Mouse (Mus musculus) thymus, adult 2 months (tissue): ENCODE data around the gene Pdss2. TPM values are rescaled to one million over a fixed set of nuclear protein-coding genes. Genes with fewer than 3 reads are reported as not detected.
"Not testable (repeated sequence)": the region's sequence is repeated elsewhere in the genome, so short reads cannot be mapped to it uniquely, and the experiment has no call there.

Experiments
- DNase-seq: peaks from one replicate; pipeline ENCODE4 v3.0.0; 2021
- H3K27ac ChIP-seq: fragments of 200-500 bp; 2 replicates; pipeline ENCODE4 v1.5.1; 2012; ENCODE audit warnings: low read length, control low read depth; ENCODE audit not compliant: control insufficient read depth, insufficient read depth
- H3K27me3 ChIP-seq: fragments of 200-500 bp; 2 replicates; pipeline ENCODE4 v1.6.1; 2012; ENCODE audit warnings: mild to moderate bottlenecking, low read length, moderate library complexity, mixed read lengths; ENCODE audit not compliant: control insufficient read depth, insufficient read depth
- H3K36me3 ChIP-seq: fragments of 200-500 bp; 2 replicates; pipeline ENCODE4 v1.6.1; 2012; ENCODE audit warnings: mild to moderate bottlenecking, low read length, moderate library complexity; ENCODE audit not compliant: control insufficient read depth, insufficient read depth
- H3K4me1 ChIP-seq: fragments of 200-500 bp; replicated peaks from 2 replicates; pipeline ENCODE4 v1.6.1; 2012; ENCODE audit warnings: low read length; ENCODE audit not compliant: control insufficient read depth, insufficient read depth
- H3K4me3 ChIP-seq: fragments of 200-500 bp; 2 replicates; pipeline ENCODE4 v1.5.1; 2012; ENCODE audit warnings: mild to moderate bottlenecking, low read length, control low read depth, moderate library complexity; ENCODE audit not compliant: control insufficient read depth, insufficient read depth
- CTCF ChIP-seq: fragments of 200-500 bp; IDR thresholded peaks from 2 replicates; pipeline ENCODE4 v1.5.1; 2012; ENCODE audit warnings: mild to moderate bottlenecking, control low read depth, low read length, moderate library complexity, borderline replicate concordance; ENCODE audit not compliant: control insufficient read depth, poor library complexity, insufficient read depth; ENCODE audit errors: extremely low read depth
- POLR2A ChIP-seq: fragments of 200-500 bp; IDR thresholded peaks from 2 replicates; pipeline ENCODE4 v1.6.1; 2012; ENCODE audit warnings: mild to moderate bottlenecking, low read length, control low read depth, moderate library complexity; ENCODE audit not compliant: control insufficient read depth, poor library complexity, insufficient read depth; ENCODE audit errors: extremely low read depth
- WGBS: fragments of 180-500 bp; shearing (Covaris S2); methylation state at CpG from one replicate; pipeline ENCODE4 v1.1.7; 2018; 5-methylcytosine and 5-hydroxymethylcytosine counted together
- polyA plus RNA-seq: library from polyadenylated mRNA; depleted of rRNA; stranded (reverse); fragments of >200 nt; gene quantifications from 2 replicates; pipeline ENCODE4 v1.2.3, GENCODE M21; 2012

Gene Pdss2
- polyA plus RNA-seq, 1 experiment = 10.5 TPM

GRCm38 (mm10) chr10:43406107-43406506 lies 184.8 kb downstream of the Pdss2 start:
- no peak overlapping the region for H3K4me3 ChIP-seq
- no peak for TF ChIP-seq CTCF
- no peak for TF ChIP-seq POLR2A
- no peak overlapping the region for H3K27ac ChIP-seq
- peaks cover 12% of the 10 kb centered on the region for H3K4me1 ChIP-seq
- H3K27me3 ChIP-seq = no peaks in the 10 kb centered on the region
- H3K36me3 ChIP-seq = no peaks in the 10 kb centered on the region
- 15% methylated on average over 1 of the region's 1 CpGs for WGBS
- no peak for DNase-seq

- TF ChIP-seq POLR2A (no peak), CTCF (no peak)
- Histone ChIP-seq H3K27ac (no peak overlapping the region), H3K4me1 (peaks cover 12% of the 10 kb centered on the region), H3K4me3 (no peak overlapping the region), H3K27me3 (no peaks in the 10 kb centered on the region), H3K36me3 (no peaks in the 10 kb centered on the region)
- WGBS = 90% methylated on average over 12 of the region's 12 CpGs
- DNase-seq = no peak
Observed at GRCm38 (mm10) chr10:43406885-43407284, 185.6 kb downstream of the Pdss2 start.

- WGBS = 57% methylated on average over 10 of the region's 10 CpGs
- TF ChIP-seq CTCF = no peak
- no peak for TF ChIP-seq POLR2A
- Histone ChIP-seq H3K27ac (no peak overlapping the region), H3K36me3 (no peaks in the 10 kb centered on the region), H3K27me3 (no peaks in the 10 kb centered on the region), H3K4me3 (no peak overlapping the region), H3K4me1 (peaks cover 10% of the 10 kb centered on the region)
- DNase-seq = no peak
Observed at GRCm38 (mm10) chr10:43409506-43410230, 188.4 kb downstream of the Pdss2 start.

- WGBS = 89% methylated on average over 2 of the region's 3 CpGs
- DNase-seq = not testable (repeated sequence)
Observed at GRCm38 (mm10) chr10:43411164-43411563, 189.9 kb downstream of the Pdss2 start.

GRCm38 (mm10) chr10:43417346-43417745 lies 196.1 kb downstream of the Pdss2 start:
- no peaks in the 10 kb centered on the region for H3K36me3 ChIP-seq
- H3K4me1 ChIP-seq = no peaks in the 10 kb centered on the region
- H3K27ac ChIP-seq = no peak overlapping the region
- no peaks in the 10 kb centered on the region for H3K27me3 ChIP-seq
- 97% methylated on average over 6 of the region's 6 CpGs for WGBS
- TF ChIP-seq CTCF (no peak), POLR2A (no peak)
- H3K4me3 ChIP-seq = no peak overlapping the region
- no peak for DNase-seq

More at GRCm38 (mm10) chr10:43411164-43411563, 189.9 kb downstream of the Pdss2 start:
- H3K4me1 ChIP-seq, H3K27ac ChIP-seq, H3K27me3 ChIP-seq, H3K4me3 ChIP-seq, H3K36me3 ChIP-seq: not testable (repeated sequence)

GRCm38 (mm10) chr10:43420660-43421413 lies 199.6 kb downstream of the Pdss2 start:
- H3K4me3 ChIP-seq = no peak overlapping the region
- 93% methylated on average over 22 of the region's 22 CpGs for WGBS
- TF ChIP-seq CTCF (no peak), POLR2A (no peak)
- no peaks in the 10 kb centered on the region for H3K4me1 ChIP-seq
- no peaks in the 10 kb centered on the region for H3K27me3 ChIP-seq
- no peak overlapping the region for H3K27ac ChIP-seq
- DNase-seq = no peak
- no peaks in the 10 kb centered on the region for H3K36me3 ChIP-seq
